Mouse (Mus musculus) CH12.LX (cell line): ENCODE data around the gene Pcid2.

ENCODE experiments used
- CTCF ChIP-seq, 2 experiments: IDR thresholded peaks in 1 of 2; conservative IDR thresholded peaks in 1 of 2; 2 replicates each; pipeline ENCODE4 v1.5.1; 2011 to 2012; ENCODE audit warnings: low read depth in 2 of 2, low read length in 2 of 2, improper control_type of control experiment in 1 of 2, inconsistent platforms in 1 of 2, mild to moderate bottlenecking in 1 of 2, moderate library complexity in 1 of 2
- GABPA ChIP-seq: IDR thresholded peaks from 2 replicates; pipeline ENCODE4 v1.6.1; 2012; ENCODE audit warnings: low read depth, low read length, improper control_type of control experiment, inconsistent platforms; ENCODE audit not compliant: insufficient replicate concordance
- NELFE ChIP-seq: IDR thresholded peaks from 2 replicates; pipeline ENCODE4 v1.6.1; 2011; ENCODE audit warnings: low read depth, low read length, improper control_type of control experiment
- TCF12 ChIP-seq: IDR thresholded peaks from 2 replicates; pipeline ENCODE4 v1.6.1; 2014; ENCODE audit warnings: low read depth, mild to moderate bottlenecking, inconsistent platforms, low read length, improper control_type of control experiment
- ZMIZ1 ChIP-seq: IDR thresholded peaks from 2 replicates; pipeline ENCODE4 v1.6.1; 2012; ENCODE audit warnings: low read depth, mild to moderate bottlenecking, inconsistent platforms, low read length, improper control_type of control experiment

GRCm38 (mm10) chr8:13113232-13113631 is 8.0 kb upstream of the Pcid2 start:
- TF ChIP-seq CTCF (conservative IDR thresholded peaks at IDR 0.05 in 1 of 2, IDR thresholded peaks at IDR 0.05 in 1 of 2; ENCODE audit: low read depth in 2 of 2, low read length in 2 of 2) (no peak), ZMIZ1 (no peak), TCF12 (no peak), NELFE (no peak), GABPA (no peak)
